Mouse (Mus musculus) MEL (cell line): ENCODE measurements around the gene Fam214a. TPM values are rescaled to one million over a fixed set of nuclear protein-coding genes. Genes with fewer than 3 reads are reported as not detected.

Experiments
- DNase-seq: peaks from one replicate; pipeline ENCODE4 v3.0.0; 2011; ENCODE audit warnings: low read depth, low spot score
- H3K27ac ChIP-seq: 2 replicates; pipeline ENCODE4 v1.5.1; 2012; ENCODE audit warnings: low read depth, mild to moderate bottlenecking, control low read depth, low read length, moderate library complexity; ENCODE audit not compliant: control insufficient read depth
- H3K27me3 ChIP-seq, 2 experiments: fragments of 150-350 bp in 1 of 2; sonication (generic) in 1 of 2; 2 replicates each; pipeline ENCODE4 v1.6.1; 2012; ENCODE audit warnings: low read length in 2 of 2, mild to moderate bottlenecking in 2 of 2, improper control_type of control experiment in 1 of 2, moderate library complexity in 1 of 2; ENCODE audit not compliant: insufficient read depth in 2 of 2, control insufficient read depth in 1 of 2
- H3K36me3 ChIP-seq, 2 experiments: 2 replicates each; pipeline ENCODE4 v1.6.1; 2012 to 2014; ENCODE audit warnings: low read length in 2 of 2, improper control_type of control experiment in 1 of 2, inconsistent platforms in 1 of 2, mild to moderate bottlenecking in 1 of 2; ENCODE audit not compliant: insufficient read depth in 2 of 2, control insufficient read depth in 1 of 2
- H3K4me1 ChIP-seq, 2 experiments: fragments of 150-350 bp in 1 of 2; sonication (generic) in 1 of 2; 2 replicates each; pipeline ENCODE4 v1.6.1; 2012; ENCODE audit warnings: low read length in 2 of 2, improper control_type of control experiment in 1 of 2, mild to moderate bottlenecking in 1 of 2; ENCODE audit not compliant: insufficient read depth in 2 of 2, control insufficient read depth in 1 of 2
- H3K4me3 ChIP-seq, 2 experiments: fragments of 150-350 bp in 1 of 2; sonication (generic) in 1 of 2; 2 replicates each; pipeline ENCODE4 v1.5.1; 2012; ENCODE audit warnings: low read depth in 2 of 2, low read length in 2 of 2, mild to moderate bottlenecking in 2 of 2, moderate library complexity in 2 of 2, control low read depth in 1 of 2, improper control_type of control experiment in 1 of 2; ENCODE audit not compliant: control insufficient read depth in 1 of 2, insufficient read depth in 1 of 2
- H3K79me2 ChIP-seq: 2 replicates; pipeline ENCODE4 v1.6.1; 2012; ENCODE audit warnings: mild to moderate bottlenecking, low read length, moderate library complexity; ENCODE audit not compliant: control insufficient read depth, poor library complexity, insufficient read depth
- H3K9ac ChIP-seq: 2 replicates; pipeline ENCODE4 v1.6.1; 2012; ENCODE audit warnings: low read depth, mild to moderate bottlenecking, control low read depth, low read length, moderate library complexity; ENCODE audit not compliant: control insufficient read depth, poor library complexity, severe bottlenecking
- H3K9me3 ChIP-seq: fragments of 150-350 bp; sonication (generic); replicated peaks from 2 replicates; pipeline ENCODE4 v1.6.1; 2012; ENCODE audit warnings: mild to moderate bottlenecking, low read length, improper control_type of control experiment, moderate library complexity; ENCODE audit not compliant: insufficient read depth
- CHD1 ChIP-seq: IDR thresholded peaks from 2 replicates; pipeline ENCODE4 v1.6.1; 2012; ENCODE audit warnings: low read depth, mild to moderate bottlenecking, inconsistent platforms, low read length, improper control_type of control experiment
- CHD2 ChIP-seq: IDR thresholded peaks from 2 replicates; pipeline ENCODE4 v1.6.1; 2011; ENCODE audit warnings: low read length, improper control_type of control experiment
- CTCF ChIP-seq, 3 experiments: IDR thresholded peaks in 2 of 3; conservative IDR thresholded peaks in 1 of 3; 2 replicates each; pipeline ENCODE4 v1.5.1; 2011 to 2012; ENCODE audit warnings: low read length in 3 of 3, low read depth in 2 of 3, mild to moderate bottlenecking in 2 of 3, improper control_type of control experiment in 1 of 3, inconsistent platforms in 1 of 3, mixed read lengths in 1 of 3, moderate library complexity in 1 of 3; ENCODE audit not compliant: control insufficient read depth in 1 of 3, insufficient read depth in 1 of 3, poor library complexity in 1 of 3, severe bottlenecking in 1 of 3
- EP300 ChIP-seq, 2 experiments: IDR thresholded peaks; 2 replicates each; pipeline ENCODE4 v1.6.1; 2011; ENCODE audit warnings: improper control_type of control experiment in 2 of 2, low read length in 2 of 2, low read depth in 1 of 2, mild to moderate bottlenecking in 1 of 2
- ETS1 ChIP-seq: IDR thresholded peaks from 2 replicates; pipeline ENCODE4 v1.6.1; 2012; ENCODE audit warnings: low read depth, mild to moderate bottlenecking, inconsistent platforms, low read length, improper control_type of control experiment, moderate library complexity
- GATA1 ChIP-seq: IDR thresholded peaks from 2 replicates; pipeline ENCODE4 v1.6.1; 2011; ENCODE audit warnings: low read depth, low read length, improper control_type of control experiment
- KAT2A ChIP-seq: conservative IDR thresholded peaks from 2 replicates; pipeline ENCODE4 v1.6.1; 2012; ENCODE audit warnings: low read depth, low read length, improper control_type of control experiment, inconsistent platforms
- MAFK ChIP-seq: IDR thresholded peaks from 2 replicates; pipeline ENCODE4 v1.6.1; 2011; ENCODE audit warnings: low read depth, mild to moderate bottlenecking, low read length, improper control_type of control experiment, borderline replicate concordance
- MAX ChIP-seq: IDR thresholded peaks from 2 replicates; pipeline ENCODE4 v1.6.1; 2011; ENCODE audit warnings: low read length, improper control_type of control experiment
- MAZ ChIP-seq: IDR thresholded peaks from 2 replicates; pipeline ENCODE4 v1.6.1; 2012; ENCODE audit warnings: low read depth, mild to moderate bottlenecking, inconsistent platforms, low read length, improper control_type of control experiment
- MEF2A ChIP-seq: IDR thresholded peaks from 2 replicates; pipeline ENCODE4 v1.6.1; 2014; ENCODE audit warnings: low read depth, mild to moderate bottlenecking, inconsistent platforms, low read length, improper control_type of control experiment; ENCODE audit not compliant: poor library complexity, insufficient replicate concordance, severe bottlenecking; ENCODE audit errors: extremely low read depth
- MXI1 ChIP-seq: IDR thresholded peaks from 2 replicates; pipeline ENCODE4 v1.6.1; 2011; ENCODE audit warnings: mild to moderate bottlenecking, low read depth, low read length, improper control_type of control experiment
- MYB ChIP-seq: IDR thresholded peaks from 2 replicates; pipeline ENCODE4 v1.6.1; 2011; ENCODE audit warnings: mild to moderate bottlenecking, low read depth, low read length, improper control_type of control experiment
- MYC ChIP-seq: IDR thresholded peaks from 2 replicates; pipeline ENCODE4 v1.6.1; 2011; ENCODE audit warnings: low read depth, mild to moderate bottlenecking, low read length, improper control_type of control experiment, moderate library complexity
- NELFE ChIP-seq: IDR thresholded peaks from 2 replicates; pipeline ENCODE4 v1.6.1; 2011; ENCODE audit warnings: low read depth, low read length, improper control_type of control experiment
- NRF1 ChIP-seq: IDR thresholded peaks from 2 replicates; pipeline ENCODE4 v1.6.1; 2014; ENCODE audit warnings: low read depth, mild to moderate bottlenecking, inconsistent platforms, low read length, improper control_type of control experiment, moderate library complexity; ENCODE audit not compliant: poor library complexity, insufficient read depth, severe bottlenecking
- TBP ChIP-seq: IDR thresholded peaks from 2 replicates; pipeline ENCODE4 v1.8.0; 2011; ENCODE audit warnings: low read depth, low read length, improper control_type of control experiment
- USF2 ChIP-seq, 2 experiments: IDR thresholded peaks; 2 replicates each; pipeline ENCODE4 v1.6.1; 2011 to 2012; ENCODE audit warnings: improper control_type of control experiment in 2 of 2, low read length in 2 of 2, borderline replicate concordance in 1 of 2, inconsistent platforms in 1 of 2, low read depth in 1 of 2, mild to moderate bottlenecking in 1 of 2; ENCODE audit not compliant: insufficient read depth in 1 of 2
- ZKSCAN1 ChIP-seq: IDR thresholded peaks from 2 replicates; pipeline ENCODE4 v1.6.1; 2012; ENCODE audit warnings: low read depth, mild to moderate bottlenecking, inconsistent platforms, low read length, improper control_type of control experiment, moderate library complexity
- ZMIZ1 ChIP-seq: IDR thresholded peaks from 2 replicates; pipeline ENCODE4 v1.6.1; 2012; ENCODE audit warnings: low read depth, mild to moderate bottlenecking, inconsistent platforms, low read length, improper control_type of control experiment, moderate library complexity
- ZNF384 ChIP-seq: IDR thresholded peaks from 2 replicates; pipeline ENCODE4 v1.6.1; 2012; ENCODE audit warnings: low read depth, mild to moderate bottlenecking, inconsistent platforms, low read length, improper control_type of control experiment
- polyA plus RNA-seq, 2 experiments: library from polyadenylated mRNA; stranded (reverse) in 1 of 2; unstranded in 1 of 2; fragments of >175 nt in 1 of 2; fragments of >200 nt in 1 of 2; gene quantifications; 2 replicates each; pipeline versions ENCODE4 v1.2.1 to v1.2.4; 2012; ENCODE audit warnings: low replicate concordance in 2 of 2, low read depth in 1 of 2; ENCODE audit not compliant: insufficient read length in 2 of 2, insufficient read depth in 1 of 2, missing spikeins in 1 of 2
- total RNA-seq: library from RNA; depleted of rRNA; stranded (reverse); fragments of 300-350 nt; gene quantifications from 2 replicates; pipeline ENCODE4 v1.2.3, GENCODE M21; 2012

The Fam214a gene
- total and polyA plus RNA-seq, 3 experiments: 2.3 to 3.9 TPM; not detected in 1

DNA sequence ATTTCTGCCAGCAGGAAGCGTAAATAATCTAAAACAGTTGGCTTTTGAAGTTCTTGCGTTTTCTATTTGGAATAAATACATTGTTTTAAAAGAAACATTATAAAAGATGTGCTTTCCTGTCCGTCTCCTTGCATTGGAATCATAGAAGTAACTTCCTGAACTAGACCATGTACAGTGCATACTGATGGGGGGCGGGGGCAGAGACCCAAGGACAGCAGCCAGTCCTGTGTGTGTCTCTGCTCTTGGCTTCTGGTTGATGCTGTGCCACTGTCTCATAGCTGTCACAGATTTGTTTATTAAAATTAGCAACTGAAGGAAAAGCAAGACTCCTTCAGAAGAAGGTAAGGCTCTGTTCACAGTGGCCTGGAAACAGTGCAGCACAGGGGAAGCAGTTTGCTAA lies 20.5 kb downstream of the Fam214a start:
- Histone ChIP-seq H3K9me3 (no peaks in the 10 kb centered on the region), H3K9ac (no peak overlapping the region), H3K27me3 (no peaks in the 10 kb centered on the region), H3K4me1 (peaks cover 5 to 6% of the 10 kb centered on the region in 2 experiments; a peak in 2 of 4 replicates), H3K27ac (no peak overlapping the region), H3K79me2 (no peaks in the 10 kb centered on the region), H3K36me3 (peaks cover 0 to 9% of the 10 kb centered on the region in 2 experiments; a peak in 2 of 4 replicates), H3K4me3 (no peak overlapping the region)
- no peak for DNase-seq
- TF ChIP-seq TBP (no peak), MXI1 (no peak), NELFE (no peak)

- peaks cover 5 to 6% of the 10 kb centered on the region in 2 experiments; a peak in 2 of 4 replicates for H3K4me1 ChIP-seq
- no peaks in the 10 kb centered on the region for H3K27me3 ChIP-seq
- H3K9me3 ChIP-seq: no peaks in the 10 kb centered on the region
- no peaks in the 10 kb centered on the region for H3K79me2 ChIP-seq
- H3K27ac ChIP-seq: no peak overlapping the region
- H3K4me3 ChIP-seq: no peak overlapping the region
- TF ChIP-seq ZMIZ1 (no peak), MEF2A (no peak), ZKSCAN1 (no peak), ETS1 (no peak), ZNF384 (no peak), CHD2 (no peak), EP300 (IDR thresholded peaks at IDR 0.05; ENCODE audit: low read depth in 1 of 2, low read length in 2 of 2) (no peak), KAT2A (no peak), GATA1 (no peak)
- H3K9ac ChIP-seq: no peak overlapping the region
- H3K36me3 ChIP-seq: peaks cover 0 to 9% of the 10 kb centered on the region in 2 experiments; a peak in 2 of 4 replicates
- DNase-seq: no peak
Observed at GRCm38 (mm10) chr9:74974758-74975157, 22.1 kb downstream of the Fam214a start.

- no peaks in the 10 kb centered on the region for H3K9me3 ChIP-seq
- no peaks in the 10 kb centered on the region for H3K79me2 ChIP-seq
- H3K36me3 ChIP-seq: peaks cover 0 to 9% of the 10 kb centered on the region in 2 experiments; a peak in 2 of 4 replicates
- peaks cover 5 to 6% of the 10 kb centered on the region in 2 experiments; a peak in 2 of 4 replicates for H3K4me1 ChIP-seq
- peak overlapping the region; percentile 65 for H3K9ac ChIP-seq
- H3K27ac ChIP-seq: peak overlapping the region; percentile 70
- no peak for DNase-seq
- H3K4me3 ChIP-seq: peak overlapping the region; percentile 68 to 97
- TF ChIP-seq CHD1: no peak
- TF ChIP-seq MAX: no peak
- no peak for TF ChIP-seq EP300 (IDR thresholded peaks at IDR 0.05; ENCODE audit: low read depth in 1 of 2, low read length in 2 of 2)
- no peak for TF ChIP-seq MEF2A
- TF ChIP-seq CTCF (IDR thresholded peaks at IDR 0.05 in 2 of 3, conservative IDR thresholded peaks at IDR 0.05 in 1 of 3; ENCODE audit: control insufficient read depth in 1 of 3, insufficient read depth in 1 of 3, low read depth in 2 of 3, low read length in 3 of 3, poor library complexity in 1 of 3, severe bottlenecking in 1 of 3): no peak
- no peak for TF ChIP-seq MYB
- TF ChIP-seq NRF1: no peak
- no peak for TF ChIP-seq MAZ
- TF ChIP-seq MYC: no peak
- TF ChIP-seq USF2 (IDR thresholded peaks at IDR 0.05; ENCODE audit: borderline replicate concordance in 1 of 2, insufficient read depth in 1 of 2, low read depth in 1 of 2, low read length in 2 of 2): no peak
- TF ChIP-seq MAFK: no peak
- no peak for TF ChIP-seq CHD2
- H3K27me3 ChIP-seq: no peaks in the 10 kb centered on the region
Observed at GRCm38 (mm10) chr9:74975416-74975815, 22.7 kb downstream of the Fam214a start.
